Mouse (Mus musculus) intestine, embryonic 14.5 days (tissue): ENCODE results near the gene Tll2. TPM values are rescaled to one million over a fixed set of nuclear protein-coding genes. Genes with fewer than 3 reads are reported as not detected.

Source experiments
- ATAC-seq: fragments of 200-750 bp; cut with Nextera tagmentation; replicated peaks from 2 replicates; pipeline ENCODE4 v1.8.0; 2017; ENCODE audit warnings: low read depth, moderate number of reproducible peaks, moderate TSS enrichment, moderate library complexity; ENCODE audit not compliant: low FRiP score, low TSS enrichment
- DNase-seq: peaks from one replicate; pipeline ENCODE4 v3.0.0-alpha.2; 2018; ENCODE audit warnings: low spot score
- H3K27ac ChIP-seq: fragments of 300-500 bp; sonication (generic); 2 replicates; pipeline ENCODE4 v1.5.1; 2014; ENCODE audit warnings: low read depth, mild to moderate bottlenecking, control low read depth
- H3K27me3 ChIP-seq: fragments of 300-500 bp; sonication (generic); replicated peaks from 2 replicates; pipeline ENCODE4 v1.6.1; 2014; ENCODE audit warnings: low read length, control low read depth; ENCODE audit not compliant: control insufficient read depth, insufficient read depth
- H3K36me3 ChIP-seq: fragments of 300-500 bp; sonication (generic); 2 replicates; pipeline ENCODE4 v1.6.1; 2014; ENCODE audit warnings: low read length, control low read depth; ENCODE audit not compliant: control insufficient read depth, insufficient read depth
- H3K4me1 ChIP-seq: fragments of 300-500 bp; sonication (generic); replicated peaks from 2 replicates; pipeline ENCODE4 v1.6.1; 2014; ENCODE audit warnings: low read length, control low read depth, mixed read lengths; ENCODE audit not compliant: control insufficient read depth, insufficient read depth
- H3K4me2 ChIP-seq: fragments of 300-500 bp; sonication (generic); 2 replicates; pipeline ENCODE4 v1.6.1; 2014; ENCODE audit warnings: low read length
- H3K4me3 ChIP-seq: fragments of 300-500 bp; sonication (generic); 2 replicates; pipeline ENCODE4 v1.5.1; 2014; ENCODE audit warnings: low read depth, low read length, control low read depth, mixed read lengths
- H3K9ac ChIP-seq: fragments of 300-500 bp; sonication (generic); 2 replicates; pipeline ENCODE4 v1.6.1; 2014; ENCODE audit warnings: mild to moderate bottlenecking, low read length
- H3K9me3 ChIP-seq: fragments of 300-500 bp; sonication (generic); 2 replicates; pipeline ENCODE4 v1.6.1; 2016; ENCODE audit warnings: low read length, control low read depth; ENCODE audit not compliant: control insufficient read depth
- WGBS: fragments of 180-500 bp; shearing (Covaris S2); extraction: QIAGEN DNeasy Blood & Tissue Kit; methylation state at CpG from one replicate; pipeline ENCODE4 v1.1.7; 2014; 5-methylcytosine and 5-hydroxymethylcytosine counted together
- polyA plus RNA-seq: library from polyadenylated mRNA; unstranded; fragments of >200 nt; fragmentation: Nextera tagmentation; extraction: Ambion mirVana; gene quantifications from 2 replicates; pipeline ENCODE4 v1.2.1, GENCODE M21; 2014

Gene Tll2
- polyA plus RNA-seq, 1 experiment from 2014 or later = not detected

DNA sequence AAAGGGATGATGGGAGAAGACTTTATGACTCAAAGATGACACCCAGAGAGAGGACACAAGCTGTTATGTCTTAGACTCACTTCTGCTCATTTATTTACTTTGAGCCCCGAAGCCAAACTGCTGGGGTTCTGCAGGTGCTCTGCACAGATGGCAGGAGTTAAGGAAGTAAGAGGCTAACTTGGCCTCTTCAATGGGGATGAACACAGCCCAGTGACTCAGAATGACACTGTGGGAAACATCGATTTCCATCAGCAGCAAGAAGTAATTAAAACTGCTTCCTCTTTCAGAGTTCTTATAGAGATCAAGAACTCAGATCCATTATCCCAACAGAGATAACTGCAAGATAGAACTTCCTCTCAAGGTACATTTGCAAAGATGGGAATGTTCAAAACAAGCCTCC lies 29.8 kb downstream of the Tll2 start:
- DNase-seq = no peak
- WGBS = 83% methylated on average over 2 of the region's 2 CpGs
- H3K9ac ChIP-seq = no peak overlapping the region
- H3K27me3 ChIP-seq = no peaks in the 10 kb centered on the region
- no peak overlapping the region for H3K4me2 ChIP-seq
- H3K4me3 ChIP-seq = no peak overlapping the region
- no peak overlapping the region for H3K27ac ChIP-seq
- no peaks in the 10 kb centered on the region for H3K4me1 ChIP-seq
- no peak for ATAC-seq
- H3K9me3 ChIP-seq = no peaks in the 10 kb centered on the region
- H3K36me3 ChIP-seq = no peaks in the 10 kb centered on the region

GRCm38 (mm10) chr19:41165914-41166235 lies 40.8 kb downstream of the Tll2 start:
- no peak for ATAC-seq
- Histone ChIP-seq H3K9ac (no peak overlapping the region), H3K4me1 (no peaks in the 10 kb centered on the region), H3K27ac (no peak overlapping the region), H3K9me3 (no peaks in the 10 kb centered on the region), H3K4me2 (no peak overlapping the region), H3K4me3 (no peak overlapping the region), H3K27me3 (no peaks in the 10 kb centered on the region), H3K36me3 (no peaks in the 10 kb centered on the region)
- WGBS = 73% methylated on average over 5 of the region's 5 CpGs
- no peak for DNase-seq

- Histone ChIP-seq H3K4me1 (no peaks in the 10 kb centered on the region), H3K27ac (no peak overlapping the region), H3K36me3 (no peaks in the 10 kb centered on the region), H3K9ac (no peak overlapping the region), H3K9me3 (no peaks in the 10 kb centered on the region), H3K4me2 (no peak overlapping the region), H3K27me3 (no peaks in the 10 kb centered on the region), H3K4me3 (no peak overlapping the region)
- 80% methylated on average over 14 of the region's 14 CpGs for WGBS
- ATAC-seq (no peak), DNase-seq (no peak)
These were observed 41.3 kb downstream of the Tll2 start for GRCm38 (mm10) chr19:41165144-41165913.

GRCm38 (mm10) chr19:41164447-41165095 lies 42.1 kb downstream of the Tll2 start:
- Histone ChIP-seq H3K4me2 (no peak overlapping the region), H3K27me3 (no peaks in the 10 kb centered on the region), H3K9ac (no peak overlapping the region), H3K4me1 (no peaks in the 10 kb centered on the region), H3K36me3 (no peaks in the 10 kb centered on the region), H3K4me3 (no peak overlapping the region), H3K27ac (no peak overlapping the region), H3K9me3 (no peaks in the 10 kb centered on the region)
- no peak for DNase-seq
- 77% methylated on average over 10 of the region's 10 CpGs for WGBS
- no peak for ATAC-seq

- Histone ChIP-seq H3K4me3 (no peak overlapping the region), H3K36me3 (no peaks in the 10 kb centered on the region), H3K4me1 (no peaks in the 10 kb centered on the region), H3K4me2 (no peak overlapping the region), H3K9me3 (no peaks in the 10 kb centered on the region), H3K27me3 (no peaks in the 10 kb centered on the region), H3K27ac (no peak overlapping the region), H3K9ac (no peak overlapping the region)
- WGBS = 47% methylated on average over 14 of the region's 14 CpGs
- DNase-seq (no peak), ATAC-seq (no peak)
These were observed 46.2 kb downstream of the Tll2 start for GRCm38 (mm10) chr19:41160388-41160787.

DNA sequence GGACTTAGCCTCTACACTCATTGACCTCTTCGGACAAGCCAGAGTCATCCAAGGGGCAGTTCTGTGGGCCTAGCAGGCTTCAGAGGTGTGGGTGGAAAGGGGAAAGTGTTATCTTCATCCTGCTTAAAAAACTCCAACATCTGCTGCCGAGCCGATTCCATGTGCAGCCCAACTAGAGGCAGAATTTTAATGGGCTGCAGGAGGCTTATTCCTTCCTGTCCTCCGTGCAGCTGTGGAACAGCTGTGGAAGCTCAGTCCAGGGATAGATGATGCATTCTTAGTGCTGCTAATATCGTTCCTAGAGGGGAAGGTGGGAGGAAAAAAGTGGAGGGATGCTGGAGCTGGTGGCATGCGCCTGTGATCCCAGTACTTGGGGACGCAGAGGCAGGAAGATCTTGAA lies 52.0 kb downstream of the Tll2 start:
- Histone ChIP-seq H3K4me2 (no peak overlapping the region), H3K36me3 (no peaks in the 10 kb centered on the region), H3K9ac (no peak overlapping the region), H3K27ac (no peak overlapping the region), H3K9me3 (no peaks in the 10 kb centered on the region), H3K4me3 (no peak overlapping the region), H3K27me3 (no peaks in the 10 kb centered on the region), H3K4me1 (no peaks in the 10 kb centered on the region)
- DNase-seq = no peak
- ATAC-seq = no peak
- 71% methylated on average over 7 of the region's 7 CpGs for WGBS

GRCm38 (mm10) chr19:41152462-41152861 lies 54.2 kb downstream of the Tll2 start:
- Histone ChIP-seq H3K9me3 (no peaks in the 10 kb centered on the region), H3K36me3 (no peaks in the 10 kb centered on the region), H3K4me1 (no peaks in the 10 kb centered on the region), H3K27me3 (no peaks in the 10 kb centered on the region), H3K9ac (no peak overlapping the region), H3K4me3 (no peak overlapping the region), H3K4me2 (no peak overlapping the region), H3K27ac (no peak overlapping the region)
- 70% methylated on average over 4 of the region's 4 CpGs for WGBS
- no peak for ATAC-seq
- no peak for DNase-seq

DNA sequence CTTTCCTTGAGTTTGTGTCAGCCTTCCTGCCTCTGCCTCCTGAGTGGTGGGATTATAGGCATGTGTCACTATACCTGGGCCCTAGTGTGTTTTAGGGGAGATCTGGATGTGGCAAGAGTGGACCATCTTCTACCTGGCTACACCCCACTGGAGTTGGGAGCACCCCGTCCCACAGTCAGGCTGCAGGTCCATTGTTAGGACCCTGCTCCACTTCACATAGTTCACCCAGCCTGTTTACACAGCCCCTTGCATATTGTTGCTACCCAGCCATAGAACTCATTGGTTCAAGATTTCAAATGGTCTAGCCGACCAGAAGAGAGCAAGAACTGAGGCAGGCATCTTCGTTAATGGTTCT lies 54.6 kb downstream of the Tll2 start:
- WGBS = 85% methylated on average over 3 of the region's 3 CpGs
- H3K27ac ChIP-seq = no peak overlapping the region

More for the DNA sequence above, 54.6 kb downstream of the Tll2 start:
- DNase-seq = no peak
- Histone ChIP-seq H3K9me3 (no peaks in the 10 kb centered on the region), H3K36me3 (no peaks in the 10 kb centered on the region), H3K4me1 (no peaks in the 10 kb centered on the region), H3K9ac (no peak overlapping the region), H3K4me2 (no peak overlapping the region), H3K27me3 (no peaks in the 10 kb centered on the region), H3K4me3 (no peak overlapping the region)
- ATAC-seq = no peak
